Mouse (Mus musculus): ENCODE measurements at regions not wholly inside any gene's neighbourhood (a gene's known extent, or its start where the extent isn't known, plus 50 kb on each side); places are given as distances from the start of the nearest gene placed in this dataset.

GRCm38 (mm10) chr5:16424745-16425144, 128.6 kb upstream of the Hgf start:
- 90% methylated on average over 4 of the region's 4 CpGs for WGBS
- ATAC-seq (ENCODE audit: low FRiP score, low TSS enrichment), result no peak
- H3K27me3 ChIP-seq (ENCODE audit: insufficient read depth, low read length), result no peaks in the 10 kb centered on the region

GRCm38 (mm10) chr5:16425302-16425701, 128.0 kb upstream of the Hgf start:
- no peak overlapping the region for H3K9ac ChIP-seq (replicated peaks; ENCODE audit: low read length)
- WGBS, result 68% methylated on average over 8 of the region's 8 CpGs
- H3K27ac ChIP-seq (ENCODE audit: low read length), result no peak overlapping the region
- H3K27me3 ChIP-seq (ENCODE audit: insufficient read depth, low read length), result no peaks in the 10 kb centered on the region
- no peak for ATAC-seq (ENCODE audit: low FRiP score, low TSS enrichment)
- H3K4me1 ChIP-seq (ENCODE audit: insufficient read depth, low read length), result no peaks in the 10 kb centered on the region
- H3K9me3 ChIP-seq (ENCODE audit: low read length), result no peaks in the 10 kb centered on the region
- no peak overlapping the region for H3K4me3 ChIP-seq (ENCODE audit: low read length)
- no peaks in the 10 kb centered on the region for H3K36me3 ChIP-seq (ENCODE audit: insufficient read depth, low read length)
- H3K4me2 ChIP-seq (replicated peaks; ENCODE audit: low read depth, low read length), result no peak overlapping the region

More at GRCm38 (mm10) chr5:16424745-16425144, 128.6 kb upstream of the Hgf start:
- Histone ChIP-seq H3K4me1 (ENCODE audit: insufficient read depth, low read length) (no peaks in the 10 kb centered on the region), H3K36me3 (ENCODE audit: insufficient read depth, low read length) (no peaks in the 10 kb centered on the region), H3K9me3 (ENCODE audit: low read length) (no peaks in the 10 kb centered on the region), H3K4me2 (replicated peaks; ENCODE audit: low read depth, low read length) (no peak overlapping the region), H3K27ac (ENCODE audit: low read length) (no peak overlapping the region), H3K4me3 (ENCODE audit: low read length) (no peak overlapping the region), H3K9ac (replicated peaks; ENCODE audit: low read length) (no peak overlapping the region)

- 54% methylated on average over 2 of the region's 2 CpGs for WGBS
- Histone ChIP-seq H3K4me2 (replicated peaks; ENCODE audit: low read depth, low read length) (no peak overlapping the region), H3K4me3 (ENCODE audit: low read length) (no peak overlapping the region), H3K36me3 (ENCODE audit: insufficient read depth, low read length) (no peaks in the 10 kb centered on the region), H3K9me3 (ENCODE audit: low read length) (no peaks in the 10 kb centered on the region), H3K27ac (ENCODE audit: low read length) (no peak overlapping the region), H3K27me3 (ENCODE audit: insufficient read depth, low read length) (no peaks in the 10 kb centered on the region), H3K4me1 (ENCODE audit: insufficient read depth, low read length) (no peaks in the 10 kb centered on the region), H3K9ac (replicated peaks; ENCODE audit: low read length) (no peak overlapping the region)
- no peak for ATAC-seq (ENCODE audit: low FRiP score, low TSS enrichment)
Observed at GRCm38 (mm10) chr5:16426306-16426705, 127.0 kb upstream of the Hgf start.

GRCm38 (mm10) chr5:16434586-16434985, 118.7 kb upstream of the Hgf start:
- H3K27me3 ChIP-seq (ENCODE audit: insufficient read depth, low read length), result no peaks in the 10 kb centered on the region
- H3K4me1 ChIP-seq (ENCODE audit: insufficient read depth, low read length), result no peaks in the 10 kb centered on the region
- H3K27ac ChIP-seq (ENCODE audit: low read length), result no peak overlapping the region
- no peak for ATAC-seq (ENCODE audit: low FRiP score, low TSS enrichment)
- 85% methylated on average over 3 of the region's 3 CpGs for WGBS
- no peak overlapping the region for H3K4me2 ChIP-seq (replicated peaks; ENCODE audit: low read depth, low read length)
- H3K36me3 ChIP-seq (ENCODE audit: insufficient read depth, low read length), result no peaks in the 10 kb centered on the region
- no peaks in the 10 kb centered on the region for H3K9me3 ChIP-seq (ENCODE audit: low read length)
- no peak overlapping the region for H3K4me3 ChIP-seq (ENCODE audit: low read length)
- H3K9ac ChIP-seq (replicated peaks; ENCODE audit: low read length), result no peak overlapping the region

- Histone ChIP-seq H3K9ac (replicated peaks; ENCODE audit: low read length) (no peak overlapping the region), H3K4me3 (ENCODE audit: low read length) (no peak overlapping the region), H3K27me3 (ENCODE audit: insufficient read depth, low read length) (no peaks in the 10 kb centered on the region), H3K36me3 (ENCODE audit: insufficient read depth, low read length) (no peaks in the 10 kb centered on the region), H3K4me1 (ENCODE audit: insufficient read depth, low read length) (no peaks in the 10 kb centered on the region), H3K9me3 (ENCODE audit: low read length) (no peaks in the 10 kb centered on the region), H3K4me2 (replicated peaks; ENCODE audit: low read depth, low read length) (no peak overlapping the region), H3K27ac (ENCODE audit: low read length) (no peak overlapping the region)
- no peak for ATAC-seq (ENCODE audit: low FRiP score, low TSS enrichment)
- WGBS, result 89% methylated on average over 1 of the region's 1 CpGs
Observed at GRCm38 (mm10) chr5:16445056-16445455, 108.2 kb upstream of the Hgf start.

GRCm38 (mm10) chr5:16446977-16447376, 106.3 kb upstream of the Hgf start:
- WGBS, result 65% methylated on average over 1 of the region's 1 CpGs
- Histone ChIP-seq H3K4me1 (ENCODE audit: insufficient read depth, low read length) (no peaks in the 10 kb centered on the region), H3K4me2 (replicated peaks; ENCODE audit: low read depth, low read length) (no peak overlapping the region), H3K4me3 (ENCODE audit: low read length) (no peak overlapping the region), H3K9ac (replicated peaks; ENCODE audit: low read length) (no peak overlapping the region), H3K27me3 (ENCODE audit: insufficient read depth, low read length) (no peaks in the 10 kb centered on the region), H3K36me3 (ENCODE audit: insufficient read depth, low read length) (no peaks in the 10 kb centered on the region), H3K9me3 (ENCODE audit: low read length) (no peaks in the 10 kb centered on the region), H3K27ac (ENCODE audit: low read length) (no peak overlapping the region)
- ATAC-seq (ENCODE audit: low FRiP score, low TSS enrichment), result no peak

GRCm38 (mm10) chr5:16461795-16462194, 91.5 kb upstream of the Hgf start:
- no peak for ATAC-seq (ENCODE audit: low FRiP score, low TSS enrichment)
- 90% methylated on average over 2 of the region's 2 CpGs for WGBS
- H3K9me3 ChIP-seq (ENCODE audit: low read length), result no peaks in the 10 kb centered on the region
- H3K4me3 ChIP-seq (ENCODE audit: low read length), result no peak overlapping the region
- no peaks in the 10 kb centered on the region for H3K4me1 ChIP-seq (ENCODE audit: insufficient read depth, low read length)
- H3K27me3 ChIP-seq (ENCODE audit: insufficient read depth, low read length), result no peaks in the 10 kb centered on the region
- no peak overlapping the region for H3K9ac ChIP-seq (replicated peaks; ENCODE audit: low read length)
- no peaks in the 10 kb centered on the region for H3K36me3 ChIP-seq (ENCODE audit: insufficient read depth, low read length)
- H3K27ac ChIP-seq (ENCODE audit: low read length), result no peak overlapping the region
- no peak overlapping the region for H3K4me2 ChIP-seq (replicated peaks; ENCODE audit: low read depth, low read length)

GRCm38 (mm10) chr5:16466266-16466665, 87.0 kb upstream of the Hgf start:
- Histone ChIP-seq H3K9me3 (ENCODE audit: low read length) (no peaks in the 10 kb centered on the region), H3K27me3 (ENCODE audit: insufficient read depth, low read length) (no peaks in the 10 kb centered on the region), H3K4me1 (ENCODE audit: insufficient read depth, low read length) (peaks cover 8% of the 10 kb centered on the region), H3K4me3 (ENCODE audit: low read length) (no peak overlapping the region), H3K27ac (ENCODE audit: low read length) (no peak overlapping the region), H3K9ac (replicated peaks; ENCODE audit: low read length) (no peak overlapping the region), H3K36me3 (ENCODE audit: insufficient read depth, low read length) (no peaks in the 10 kb centered on the region), H3K4me2 (replicated peaks; ENCODE audit: low read depth, low read length) (no peak overlapping the region)
- WGBS, result 65% methylated on average over 5 of the region's 5 CpGs
- no peak for ATAC-seq (ENCODE audit: low FRiP score, low TSS enrichment)

GRCm38 (mm10) chr5:16468560-16468959, 84.7 kb upstream of the Hgf start:
- no peak overlapping the region for H3K9ac ChIP-seq (replicated peaks; ENCODE audit: low read length)
- no peak overlapping the region for H3K4me3 ChIP-seq (ENCODE audit: low read length)
- H3K36me3 ChIP-seq (ENCODE audit: insufficient read depth, low read length), result no peaks in the 10 kb centered on the region
- no peak overlapping the region for H3K27ac ChIP-seq (ENCODE audit: low read length)
- WGBS, result 84% methylated on average over 2 of the region's 2 CpGs
- no peaks in the 10 kb centered on the region for H3K9me3 ChIP-seq (ENCODE audit: low read length)
- no peak for ATAC-seq (ENCODE audit: low FRiP score, low TSS enrichment)
- no peak overlapping the region for H3K4me2 ChIP-seq (replicated peaks; ENCODE audit: low read depth, low read length)
- no peaks in the 10 kb centered on the region for H3K27me3 ChIP-seq (ENCODE audit: insufficient read depth, low read length)
- H3K4me1 ChIP-seq (ENCODE audit: insufficient read depth, low read length), result peaks cover 8% of the 10 kb centered on the region

- Histone ChIP-seq H3K9ac (replicated peaks; ENCODE audit: low read length) (no peak overlapping the region), H3K4me3 (ENCODE audit: low read length) (no peak overlapping the region), H3K36me3 (ENCODE audit: insufficient read depth, low read length) (no peaks in the 10 kb centered on the region), H3K27ac (ENCODE audit: low read length) (no peak overlapping the region), H3K4me2 (replicated peaks; ENCODE audit: low read depth, low read length) (no peak overlapping the region), H3K9me3 (ENCODE audit: low read length) (no peaks in the 10 kb centered on the region), H3K27me3 (ENCODE audit: insufficient read depth, low read length) (no peaks in the 10 kb centered on the region), H3K4me1 (ENCODE audit: insufficient read depth, low read length) (peaks cover 8% of the 10 kb centered on the region)
- no peak for ATAC-seq (ENCODE audit: low FRiP score, low TSS enrichment)
- 76% methylated on average over 2 of the region's 2 CpGs for whole genome bisulfite sequencing
Observed at GRCm38 (mm10) chr5:16469221-16469620, 84.1 kb upstream of the Hgf start.
